ENCODE assay signal across 8 mouse cellular contexts in the genomic region with DNA sequence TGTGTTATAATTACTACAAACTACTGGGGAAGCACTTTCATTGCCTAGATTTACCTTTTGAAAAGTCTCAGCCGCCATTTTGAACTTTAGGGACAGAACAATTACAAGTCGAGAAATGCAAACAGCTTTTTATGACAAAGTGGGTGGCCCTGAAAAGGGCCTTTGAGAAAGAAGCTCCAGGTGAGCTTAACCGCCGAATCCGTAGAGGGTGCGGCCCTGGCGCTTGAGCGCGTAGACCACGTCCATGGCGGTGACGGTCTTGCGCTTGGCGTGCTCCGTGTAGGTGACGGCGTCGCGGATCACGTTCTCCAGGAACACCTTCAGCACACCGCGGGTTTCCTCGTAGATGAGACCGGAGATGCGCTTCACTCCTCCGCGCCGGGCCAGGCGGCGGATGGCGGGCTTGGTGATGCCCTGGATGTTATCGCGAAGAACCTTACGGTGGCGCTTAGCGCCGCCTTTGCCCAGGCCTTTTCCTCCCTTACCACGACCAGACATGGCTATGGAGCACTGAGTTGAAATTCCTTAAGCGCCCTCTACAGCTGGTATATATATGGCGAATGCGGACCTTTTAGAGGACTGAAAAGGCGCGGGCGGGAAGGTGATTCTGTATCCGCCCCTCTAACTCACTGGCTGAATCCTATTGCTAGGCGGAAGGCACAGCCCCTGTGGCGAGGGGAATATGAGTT. TPM values are rescaled to one million over a fixed set of nuclear protein-coding genes. Genes with fewer than 3 reads are reported as not detected.
DNase-seq lines count a peak whose midpoint lies in the region; ATAC-seq lines count a peak whose summit lies in the region.
"Not testable (repeated sequence)": the region's sequence is repeated elsewhere in the genome, so short reads cannot be mapped to it uniquely, and the experiment has no call there.

Gene Hist1h4f, minus strand, starts transcription at position 503 of the 689 bp plus-strand sequence.

- peak; percentile 85 to 95 for DNase-seq in adrenal gland, adult (ENCODE audit: inconsistent age in 2 of 2, low spot score in 1 of 2)
- peak; percentile 95 for DNase-seq in embryo, embryonic 10 days (ENCODE audit: low spot score)
- DNase-seq in gastrocnemius, postnatal 10 days: peak; percentile 55
- DNase-seq in left cerebral cortex, adult 9 months (ENCODE audit: low spot score in 2 of 2): peak; percentile 89 to 96
- peak; percentile 93 to 94 for DNase-seq in right cerebral cortex, adult 2 months (ENCODE audit: low spot score in 2 of 2)
- peak; percentile 89 for DNase-seq in urinary bladder, postnatal 14 days (ENCODE audit: low spot score)

- peak; percentile 73 for ATAC-seq in inflammation-experienced regulatory T-cells, adult 6 months

- H3K36me3 ChIP-seq in megakaryocyte, embryonic 14.5 days (replicated peaks; ENCODE audit: low read length): not testable (repeated sequence)

- H3K4me3 ChIP-seq in megakaryocyte, embryonic 14.5 days (replicated peaks): peak within 1 kb of the TSS; percentile 87

- not testable (repeated sequence) for H3K9me3 ChIP-seq in megakaryocyte, embryonic 14.5 days

- H3K4me1 ChIP-seq in megakaryocyte, embryonic 14.5 days: peaks cover 67% of the 10 kb centered on the region

- not testable (repeated sequence) for H3K27me3 ChIP-seq in megakaryocyte, embryonic 14.5 days (replicated peaks)

RNA-seq across cellular contexts. Expression of gene Hist1h4f, which starts in this region (rescaled TPM):
- 100 to 1,000 TPM; 285 to 328 TPM for total RNA-seq in gastrocnemius, postnatal 10 days (2021)
- 1 to 10 TPM in 1 of 3 experiments, not detected in 2; 3.2 TPM for polyA plus RNA-seq in inflammation-experienced regulatory T-cells, adult 6 months (2017; shearing (Covaris generic))
- polyA plus RNA-seq in megakaryocyte, embryonic 14.5 days (2012; ENCODE audit: insufficient read depth, low replicate concordance): 8.9 and 30.2 TPM in 2 replicates

Comparison
In these comparisons a context has a peak if more than half of its experiments do, and no peak if none do; other contexts are left out.
1. Peak in every context shown above with its lines: DNase-seq, ATAC-seq and H3K4me3 ChIP-seq.